ENCODE assay signal across 10 mouse cellular contexts in genomic region chr17:25374011-25374410, GRCm38 (mm10). TPM values are rescaled to one million over a fixed set of nuclear protein-coding genes. Genes with fewer than 3 reads are reported as not detected.
A peak's percentile ranks its signal among the peaks of the same experiment; 100 is the strongest.
DNase-seq lines count a peak whose midpoint lies in the region; ATAC-seq and TF ChIP-seq lines count a peak whose summit lies in the region.
"Had no signal": no experiment of that assay in that cellular context is flagged by ENCODE, and none has a peak within 500 bp of the region (broad histone marks: within the 10 kb centered on the region; RNA-seq: fewer than 3 reads in every experiment).

No protein-coding gene starts in this region.

- no peaks in the 10 kb centered on the region for H3K4me1 ChIP-seq in kidney, embryonic 16.5 days (ENCODE audit: insufficient read depth, low read length)
- H3K4me1 ChIP-seq in testis, adult 2 months (ENCODE audit: control insufficient read depth, insufficient read depth, low read length), result no peaks in the 10 kb centered on the region
- H3K4me1 ChIP-seq: embryonic facial prominence, embryonic 13.5 days had no signal

- DNase-seq in kidney, postnatal 25 days, result no peak
- DNase-seq in testis, postnatal 14 days (ENCODE audit: low spot score), result no peak
- peak; percentile 53 for DNase-seq in fibroblast of lung, adult 2 months (ENCODE audit: low read depth)
- no peak for DNase-seq in thymus, postnatal 25 days

- ATAC-seq in kidney, embryonic 16.5 days (ENCODE audit: low FRiP score, low TSS enrichment), result 0 out of 2 replicates have a peak, but pooled peaks have one; percentile 36
- no peak for ATAC-seq in erythroblast, adult 5-6 weeks (replicated peaks; ENCODE audit: low FRiP score, poor library complexity, severe bottlenecking)

- no peak overlapping the region for H3K4me3 ChIP-seq in kidney, embryonic 16.5 days (ENCODE audit: low read length)
- no peak overlapping the region for H3K4me3 ChIP-seq in testis, adult 2 months (ENCODE audit: control insufficient read depth, low read depth, low read length)
- H3K4me3 ChIP-seq: embryonic facial prominence, embryonic 13.5 days had no signal

- peak; percentile 16; the same call in 1 of the 2 replicates for TF ChIP-seq CTCF in testis, adult 2 months (IDR thresholded peaks at IDR 0.05; ENCODE audit: control insufficient read depth, insufficient read depth, insufficient replicate concordance, low read depth, low read length)

- H3K36me3 ChIP-seq in kidney, embryonic 16.5 days (ENCODE audit: insufficient read depth, low read length), result no peaks in the 10 kb centered on the region
- H3K36me3 ChIP-seq in testis, adult 2 months (ENCODE audit: control insufficient read depth, insufficient read depth, low read length), result no peaks in the 10 kb centered on the region; the same call in 1 of the 2 replicates

- 36% methylated on average over 9 of the region's 9 CpGs for WGBS in kidney, embryonic 16.5 days

- H3K27me3 ChIP-seq in kidney, embryonic 16.5 days (ENCODE audit: insufficient read depth, low read length), result no peaks in the 10 kb centered on the region
- H3K27me3 ChIP-seq in testis, adult 2 months (ENCODE audit: control insufficient read depth, insufficient read depth, low read length), result no peaks in the 10 kb centered on the region
- H3K27me3 ChIP-seq: embryonic facial prominence, embryonic 13.5 days had no signal

- no peak overlapping the region for H3K4me2 ChIP-seq in kidney, embryonic 16.5 days (replicated peaks; ENCODE audit: low read depth, low read length)
- H3K4me2 ChIP-seq: embryonic facial prominence, embryonic 13.5 days had no signal

- H3K9ac ChIP-seq in kidney, embryonic 16.5 days (replicated peaks; ENCODE audit: low read length), result no peak overlapping the region

- H3K27ac ChIP-seq in kidney, embryonic 16.5 days (ENCODE audit: low read length), result no peak overlapping the region
- no peak overlapping the region for H3K27ac ChIP-seq in testis, adult 2 months (ENCODE audit: control insufficient read depth, insufficient read depth, low read depth, low read length)
- H3K27ac ChIP-seq: embryonic facial prominence, embryonic 13.5 days had no signal

- no peaks in the 10 kb centered on the region for H3K9me3 ChIP-seq in kidney, embryonic 16.5 days (ENCODE audit: low read length)
- H3K9me3 ChIP-seq: embryonic facial prominence, embryonic 13.5 days had no signal

- TF ChIP-seq POLR2A in testis, adult 2 months (IDR thresholded peaks at IDR 0.05; ENCODE audit: control insufficient read depth, low read depth, low read length), result no peak

RNA-seq across cellular contexts. Expression of gene Tpsg1, which starts 4.9 kb away (rescaled TPM):
- 0.25 TPM in 1 of 2 replicates, not detected in the other for polyA plus RNA-seq in kidney, embryonic 16.5 days (2015; fragmentation: Nextera tagmentation; extraction: Ambion mirVana)
- polyA plus RNA-seq in testis, adult 2 months (2012; rRNA removed), result not detected in 2 replicates
- total RNA-seq in erythroblast, adult 5-6 weeks (2015; ENCODE audit: low replicate concordance), result not detected in 2 replicates
- total RNA-seq in erythroblast, adult 5-6 weeks (2017; ENCODE audit: low replicate concordance), result not detected in 2 replicates
- total RNA-seq: hematopoietic stem cell, adult 5-6 weeks had no signal

RNA-seq across cellular contexts. Expression of gene Tpsb2, which starts 7.9 kb away (rescaled TPM):
- 2.0 and 2.2 TPM in 2 replicates for polyA plus RNA-seq in kidney, embryonic 16.5 days (2015; fragmentation: Nextera tagmentation; extraction: Ambion mirVana)
- 0.10 and 0.61 TPM in 2 replicates for polyA plus RNA-seq in testis, adult 2 months (2012; rRNA removed)
- not detected in 2 replicates for total RNA-seq in erythroblast, adult 5-6 weeks (2015; ENCODE audit: low replicate concordance)
- total RNA-seq in erythroblast, adult 5-6 weeks (2017; ENCODE audit: low replicate concordance), result not detected in 2 replicates
- total RNA-seq: hematopoietic stem cell, adult 5-6 weeks had no signal

RNA-seq across cellular contexts. Expression of gene Tpsab1, which starts 28.6 kb away (rescaled TPM):
- polyA plus RNA-seq in kidney, embryonic 16.5 days (2015; fragmentation: Nextera tagmentation; extraction: Ambion mirVana), result 0.36 and 0.49 TPM in 2 replicates
- 0.20 and 0.26 TPM in 2 replicates for polyA plus RNA-seq in testis, adult 2 months (2012; rRNA removed)
- total RNA-seq in erythroblast, adult 5-6 weeks (2015; ENCODE audit: low replicate concordance), result not detected in 2 replicates
- not detected in 2 replicates for total RNA-seq in erythroblast, adult 5-6 weeks (2017; ENCODE audit: low replicate concordance)
- total RNA-seq: hematopoietic stem cell, adult 5-6 weeks had no signal
- polyA plus RNA-seq: liver, embryonic 16.5 days had no signal

RNA-seq across cellular contexts. Expression of gene Prss29, which starts 55.6 kb away (rescaled TPM):
- polyA plus RNA-seq in kidney, embryonic 16.5 days (2015; fragmentation: Nextera tagmentation; extraction: Ambion mirVana), result not detected in 2 replicates
- not detected in 2 replicates for polyA plus RNA-seq in testis, adult 2 months (2012; rRNA removed)
- not detected in 2 replicates for total RNA-seq in erythroblast, adult 5-6 weeks (2015; ENCODE audit: low replicate concordance)
- not detected in 2 replicates for total RNA-seq in erythroblast, adult 5-6 weeks (2017; ENCODE audit: low replicate concordance)
- total RNA-seq: hematopoietic stem cell, adult 5-6 weeks had no signal
- polyA plus RNA-seq: embryonic facial prominence, embryonic 13.5 days; liver, embryonic 16.5 days had no signal

RNA-seq across cellular contexts. Expression of gene Cacna1h, which starts 59.6 kb away (rescaled TPM):
- 3.3 and 3.5 TPM in 2 replicates for polyA plus RNA-seq in kidney, embryonic 16.5 days (2015; fragmentation: Nextera tagmentation; extraction: Ambion mirVana)
- 78.4 and 84.0 TPM in 2 replicates for polyA plus RNA-seq in testis, adult 2 months (2012; rRNA removed)
- 0.21 TPM in 1 of 2 replicates, not detected in the other for total RNA-seq in erythroblast, adult 5-6 weeks (2015; ENCODE audit: low replicate concordance)
- total RNA-seq in erythroblast, adult 5-6 weeks (2017; ENCODE audit: low replicate concordance), result under 0.01 and 0.43 TPM in 2 replicates
